Mouse (Mus musculus) inflammation-experienced regulatory T-cells, adult 6 months (primary cell): ENCODE measurements around the gene Tmem106c. TPM values are rescaled to one million over a fixed set of nuclear protein-coding genes. Genes with fewer than 3 reads are reported as not detected.

Source experiments
- ATAC-seq: one replicate; pipeline ENCODE4 v1.8.0; 2017
- polyA plus RNA-seq, 3 experiments: library from polyadenylated mRNA; unstranded; fragments of 100-300 nt; shearing (Covaris generic); gene quantifications; one replicate each; pipeline ENCODE4 v1.2.1; 2017

The Tmem106c gene
- polyA plus RNA-seq: 10 to 100 TPM; 18.8 to 32.3 (median 28.5) TPM

GRCm38 (mm10) chr15:97963989-97964835 lies at the start of gene Tmem106c:
Gene Tmem106c (plus strand): TSS chr15:97964200.
- peak; percentile 93 for ATAC-seq

- no peak for ATAC-seq
Measured at GRCm38 (mm10) chr15:97914331-97914747, 49.7 kb upstream of the Tmem106c start.

- no peak for ATAC-seq
Measured at GRCm38 (mm10) chr15:97917994-97918393, 46.0 kb upstream of the Tmem106c start.

GRCm38 (mm10) chr15:97919217-97919616 lies 44.8 kb upstream of the Tmem106c start:
- ATAC-seq: no peak

- no peak for ATAC-seq
Measured at GRCm38 (mm10) chr15:97920306-97920705, 43.7 kb upstream of the Tmem106c start.

GRCm38 (mm10) chr15:97921796-97922195 lies 42.2 kb upstream of the Tmem106c start:
- no peak for ATAC-seq

GRCm38 (mm10) chr15:97922421-97922820 lies 41.6 kb upstream of the Tmem106c start:
- ATAC-seq: no peak

- no peak for ATAC-seq
Measured at GRCm38 (mm10) chr15:97927018-97927417, 37.0 kb upstream of the Tmem106c start.

GRCm38 (mm10) chr15:97927821-97928220 lies 36.2 kb upstream of the Tmem106c start:
- ATAC-seq: no peak

- no peak for ATAC-seq
Measured at GRCm38 (mm10) chr15:97929259-97929824, 34.7 kb upstream of the Tmem106c start.

GRCm38 (mm10) chr15:97932441-97932840 lies 31.6 kb upstream of the Tmem106c start:
- no peak for ATAC-seq

GRCm38 (mm10) chr15:97938580-97938979 lies 25.4 kb upstream of the Tmem106c start:
- no peak for ATAC-seq

GRCm38 (mm10) chr15:97940088-97940487 lies 23.9 kb upstream of the Tmem106c start:
- no peak for ATAC-seq

- no peak for ATAC-seq
Measured at GRCm38 (mm10) chr15:97941306-97941705, 22.7 kb upstream of the Tmem106c start.

GRCm38 (mm10) chr15:97942538-97942937 lies 21.5 kb upstream of the Tmem106c start:
- no peak for ATAC-seq

- no peak for ATAC-seq
Measured at GRCm38 (mm10) chr15:97943356-97943755, 20.6 kb upstream of the Tmem106c start.

- no peak for ATAC-seq
Measured at GRCm38 (mm10) chr15:97944919-97945574, 19.0 kb upstream of the Tmem106c start.

GRCm38 (mm10) chr15:97945656-97946315 lies 18.2 kb upstream of the Tmem106c start:
- ATAC-seq: no peak

GRCm38 (mm10) chr15:97948720-97949119 lies 15.3 kb upstream of the Tmem106c start:
- no peak for ATAC-seq

GRCm38 (mm10) chr15:97949706-97950105 lies 14.3 kb upstream of the Tmem106c start:
- ATAC-seq: no peak

- no peak for ATAC-seq
Measured at GRCm38 (mm10) chr15:97950240-97950639, 13.8 kb upstream of the Tmem106c start.

GRCm38 (mm10) chr15:97952137-97952888 lies 11.7 kb upstream of the Tmem106c start:
- ATAC-seq: peak; percentile 48
